Mouse (Mus musculus): ENCODE measurements around the gene Gpr84. TPM values are rescaled to one million over a fixed set of nuclear protein-coding genes. Genes with fewer than 3 reads are reported as not detected.

The Gpr84 gene
- total RNA-seq, 2 experiments from 2014 or later: 0.54 to 0.63 TPM

Small RNA genes lying within 50 kb of the gene (microRNA-seq; reads per million reads assigned to microRNA genes)
- 89.7 to 114 reads per million in 2 experiments for gene Mir148b
- gene Mir6963: 0 reads per million in 2 experiments

Other genes with a start within 250 kb of the Gpr84 start
- 10 to 100 TPM; 18.3 to 19.9 TPM for gene Smug1, start 143.5 kb downstream of the Gpr84 start, total RNA-seq (2021)
- gene Cbx5, start 70.8 kb downstream of the Gpr84 start, total RNA-seq (2021): 100 to 1,000 TPM; 174 to 190 TPM
- 100 to 1,000 TPM; 239 to 256 TPM for gene Hnrnpa1, start 70.2 kb downstream of the Gpr84 start, total RNA-seq (2021)
- not detected for gene Nfe2, start 52.2 kb downstream of the Gpr84 start, total RNA-seq (2021)
- gene Copz1, start 37.9 kb downstream of the Gpr84 start, total RNA-seq (2021): 100 to 1,000 TPM in 1 of 2 experiments, 10 to 100 TPM in 1; 97.0 to 100 TPM
- gene Zfp385a, start 29.5 kb upstream of the Gpr84 start, total RNA-seq (2021): 10 to 100 TPM; 43.7 to 49.8 TPM
- 1 to 10 TPM; 1.1 to 1.2 TPM for gene Itga5, start 56.2 kb upstream of the Gpr84 start, total RNA-seq (2021)
- gene Gtsf1, start 119.9 kb upstream of the Gpr84 start, total RNA-seq (2021): not detected
- not detected for gene Gtsf2, start 137.9 kb upstream of the Gpr84 start, total RNA-seq (2021)
- gene Nckap1l, start 143.2 kb upstream of the Gpr84 start, total RNA-seq (2021): 1 to 10 TPM; 7.4 to 8.8 TPM
- 100 to 1,000 TPM; 111 to 112 TPM for gene Pde1b, start 192.4 kb upstream of the Gpr84 start, total RNA-seq (2021)
- gene Ppp1r1a, start 227.4 kb upstream of the Gpr84 start, total RNA-seq (2021): 100 to 1,000 TPM; 113 to 123 TPM

All from layer of hippocampus, adult 18-20 months (tissue).